18 mouse cellular contexts compared by ENCODE assay signal in the genomic region with DNA sequence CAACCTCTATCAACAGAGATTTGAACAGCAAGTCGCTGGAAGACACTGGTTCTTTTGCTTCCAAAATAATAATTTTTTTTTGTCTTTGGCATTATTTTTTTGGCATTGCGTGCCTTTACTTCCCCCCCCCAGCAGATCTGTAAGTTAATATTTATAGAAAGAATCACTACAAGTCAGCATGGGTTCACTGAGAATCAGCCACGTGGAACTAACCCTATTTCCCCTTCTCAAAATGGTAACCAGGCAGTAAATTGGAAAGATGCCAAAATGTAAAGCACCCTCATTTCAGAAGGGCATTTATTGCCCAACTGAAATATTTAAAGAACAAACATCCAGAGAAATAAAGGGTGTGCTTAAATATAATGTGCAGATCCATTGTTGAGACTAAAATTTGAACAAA.
A peak's percentile ranks its signal among the peaks of the same experiment; 100 is the strongest.
DNase-seq lines count a peak whose midpoint lies in the region; ATAC-seq and TF ChIP-seq lines count a peak whose summit lies in the region.
"Had no signal": no experiment of that assay in that cellular context is flagged by ENCODE, and none has a peak within 500 bp of the region (broad histone marks: within the 10 kb centered on the region; RNA-seq: fewer than 3 reads in every experiment).

No protein-coding gene starts in this region.

- DNase-seq in embryonic facial prominence, embryonic 14.5 days (ENCODE audit: low spot score), result peak; percentile 67
- no peak for DNase-seq in embryonic facial prominence, embryonic 10.5 days (ENCODE audit: low spot score)
- DNase-seq in midbrain, postnatal 0 days (ENCODE audit: low spot score), result peak; percentile 2
- peak; percentile 50 for DNase-seq in kidney, postnatal 14 days
- DNase-seq in spleen, adult 18-20 months, result no peak
- no peak for DNase-seq in right cerebral cortex, postnatal 14 days
- DNase-seq: adrenal gland, postnatal 36 days; cerebellum, adult 8-10 months; gastrocnemius, postnatal 10 days; heart, adult 18-20 months; liver, postnatal 0 days; thymus, postnatal 36 days had no signal

- H3K27me3 ChIP-seq in embryonic facial prominence, embryonic 14.5 days (replicated peaks; ENCODE audit: control insufficient read depth, insufficient read depth, low read length), result no peaks in the 10 kb centered on the region
- H3K27me3 ChIP-seq in embryonic facial prominence, embryonic 10.5 days (replicated peaks; ENCODE audit: low read depth, poor library complexity, severe bottlenecking), result no peaks in the 10 kb centered on the region
- no peaks in the 10 kb centered on the region for H3K27me3 ChIP-seq in midbrain, postnatal 0 days (ENCODE audit: insufficient read depth, low read length)
- H3K27me3 ChIP-seq in midbrain, embryonic 15.5 days (replicated peaks), result no peaks in the 10 kb centered on the region
- H3K27me3 ChIP-seq: heart, embryonic 13.5 days had no signal

- no peak overlapping the region for H3K4me3 ChIP-seq in embryonic facial prominence, embryonic 14.5 days (ENCODE audit: low read depth, low read length)
- no peak overlapping the region for H3K4me3 ChIP-seq in embryonic facial prominence, embryonic 10.5 days
- H3K4me3 ChIP-seq in midbrain, postnatal 0 days (ENCODE audit: low read depth, low read length), result no peak overlapping the region
- no peak overlapping the region for H3K4me3 ChIP-seq in midbrain, embryonic 15.5 days
- H3K4me3 ChIP-seq: heart, embryonic 13.5 days; left cerebral cortex, adult 2 months; limb, embryonic 10.5 days had no signal

- WGBS in embryonic facial prominence, embryonic 14.5 days, result 53% methylated on average over 3 of the region's 3 CpGs
- 83% methylated on average over 3 of the region's 3 CpGs for WGBS in embryonic facial prominence, embryonic 10.5 days
- 53% methylated on average over 3 of the region's 3 CpGs for WGBS in midbrain, postnatal 0 days
- 60% methylated on average over 3 of the region's 3 CpGs for WGBS in midbrain, embryonic 15.5 days

- H3K27ac ChIP-seq in embryonic facial prominence, embryonic 14.5 days (replicated peaks; ENCODE audit: low read depth, low read length), result no peak overlapping the region
- H3K27ac ChIP-seq in embryonic facial prominence, embryonic 10.5 days (replicated peaks), result no peak overlapping the region
- H3K27ac ChIP-seq in midbrain, postnatal 0 days (ENCODE audit: low read depth, low read length), result no peak overlapping the region
- no peak overlapping the region for H3K27ac ChIP-seq in midbrain, embryonic 15.5 days
- H3K27ac ChIP-seq: heart, embryonic 13.5 days; hindbrain, embryonic 14.5 days; left cerebral cortex, adult 2 months; limb, embryonic 10.5 days had no signal

- no peaks in the 10 kb centered on the region for H3K36me3 ChIP-seq in embryonic facial prominence, embryonic 14.5 days (ENCODE audit: control insufficient read depth, insufficient read depth, low read length)
- no peaks in the 10 kb centered on the region for H3K36me3 ChIP-seq in embryonic facial prominence, embryonic 10.5 days (replicated peaks)
- H3K36me3 ChIP-seq in midbrain, postnatal 0 days (ENCODE audit: insufficient read depth, low read length), result no peaks in the 10 kb centered on the region
- no peaks in the 10 kb centered on the region for H3K36me3 ChIP-seq in midbrain, embryonic 15.5 days (replicated peaks)
- H3K36me3 ChIP-seq: heart, embryonic 13.5 days; limb, embryonic 10.5 days had no signal

- TF ChIP-seq CTCF in midbrain, postnatal 0 days (IDR thresholded peaks at IDR 0.05), result no peak

- no peaks in the 10 kb centered on the region for H3K4me1 ChIP-seq in embryonic facial prominence, embryonic 14.5 days (ENCODE audit: control insufficient read depth, insufficient read depth, low read length)
- no peaks in the 10 kb centered on the region for H3K4me1 ChIP-seq in embryonic facial prominence, embryonic 10.5 days
- H3K4me1 ChIP-seq in midbrain, postnatal 0 days (ENCODE audit: insufficient read depth, low read length), result no peaks in the 10 kb centered on the region
- no peaks in the 10 kb centered on the region for H3K4me1 ChIP-seq in midbrain, embryonic 15.5 days
- H3K4me1 ChIP-seq: limb, embryonic 10.5 days had no signal

- ATAC-seq in embryonic facial prominence, embryonic 14.5 days (ENCODE audit: low read depth), result no peak; the same call in 1 of the 2 replicates
- ATAC-seq in midbrain, postnatal 0 days (ENCODE audit: low FRiP score), result no peak
- no peak for ATAC-seq in midbrain, embryonic 15.5 days (replicated peaks)
- ATAC-seq: intestine, embryonic 16.5 days; liver, postnatal 0 days had no signal

- no peak overlapping the region for H3K9ac ChIP-seq in embryonic facial prominence, embryonic 14.5 days (ENCODE audit: low read depth, low read length)
- H3K9ac ChIP-seq in midbrain, postnatal 0 days (replicated peaks; ENCODE audit: low read length, poor library complexity, severe bottlenecking), result no peak overlapping the region
- no peak overlapping the region for H3K9ac ChIP-seq in midbrain, embryonic 15.5 days
- H3K9ac ChIP-seq: heart, embryonic 13.5 days; hindbrain, embryonic 14.5 days; liver, postnatal 0 days had no signal

- no peaks in the 10 kb centered on the region for H3K9me3 ChIP-seq in embryonic facial prominence, embryonic 14.5 days (ENCODE audit: control insufficient read depth, low read length)
- no peaks in the 10 kb centered on the region for H3K9me3 ChIP-seq in embryonic facial prominence, embryonic 10.5 days
- H3K9me3 ChIP-seq in midbrain, postnatal 0 days (ENCODE audit: low read length), result no peaks in the 10 kb centered on the region
- H3K9me3 ChIP-seq in midbrain, embryonic 15.5 days, result no peaks in the 10 kb centered on the region
- H3K9me3 ChIP-seq: heart, embryonic 13.5 days; limb, embryonic 10.5 days had no signal

- H3K4me2 ChIP-seq in embryonic facial prominence, embryonic 14.5 days (ENCODE audit: low read depth, low read length), result no peak overlapping the region
- no peak overlapping the region for H3K4me2 ChIP-seq in midbrain, postnatal 0 days (ENCODE audit: low read depth, low read length, poor library complexity, severe bottlenecking)
- H3K4me2 ChIP-seq in midbrain, embryonic 15.5 days, result no peak overlapping the region
- H3K4me2 ChIP-seq: heart, embryonic 13.5 days; hindbrain, embryonic 14.5 days had no signal

Comparison
In these comparisons a context has a peak if more than half of its experiments do, and no peak if none do; other contexts are left out.
1. DNase-seq: peak in embryonic facial prominence, embryonic 14.5 days (single experiment), midbrain, postnatal 0 days (single experiment) and kidney, postnatal 14 days (single experiment); none in embryonic facial prominence, embryonic 10.5 days (single experiment), spleen, adult 18-20 months (0 of 2) and right cerebral cortex, postnatal 14 days (single experiment).